Mouse (Mus musculus) intestine, postnatal 0 days (tissue): ENCODE measurements around the gene Rpl34. TPM values are rescaled to one million over a fixed set of nuclear protein-coding genes. Genes with fewer than 3 reads are reported as not detected.

Experiments
- ATAC-seq: fragments of 200-750 bp; cut with Nextera tagmentation; 2 replicates; pipeline ENCODE4 v1.8.0; 2017; ENCODE audit warnings: mild to moderate bottlenecking, moderate TSS enrichment, moderate library complexity
- H3K27ac ChIP-seq: fragments of 300-500 bp; sonication (generic); 2 replicates; pipeline ENCODE4 v1.5.1; 2014; ENCODE audit warnings: mild to moderate bottlenecking, low read depth, low read length, moderate library complexity
- H3K27me3 ChIP-seq: fragments of 300-500 bp; sonication (generic); replicated peaks from 2 replicates; pipeline ENCODE4 v1.6.1; 2014; ENCODE audit warnings: low read length, mixed read lengths; ENCODE audit not compliant: control insufficient read depth, insufficient read depth
- H3K36me3 ChIP-seq: fragments of 300-500 bp; sonication (generic); 2 replicates; pipeline ENCODE4 v1.6.1; 2014; ENCODE audit warnings: mild to moderate bottlenecking, moderate library complexity; ENCODE audit not compliant: control insufficient read depth, insufficient read depth
- H3K4me1 ChIP-seq: fragments of 300-500 bp; sonication (generic); replicated peaks from 2 replicates; pipeline ENCODE4 v1.6.1; 2014; ENCODE audit warnings: antibody characterized with exemption, low read length, mixed read lengths; ENCODE audit not compliant: control insufficient read depth, insufficient read depth
- H3K4me2 ChIP-seq: fragments of 300-500 bp; sonication (generic); replicated peaks from 2 replicates; pipeline ENCODE4 v1.6.1; 2014; ENCODE audit warnings: low read depth, mild to moderate bottlenecking, moderate library complexity
- H3K4me3 ChIP-seq: fragments of 300-500 bp; sonication (generic); 2 replicates; pipeline ENCODE4 v1.5.1; 2014; ENCODE audit warnings: low read depth, low read length
- H3K9ac ChIP-seq: fragments of 300-500 bp; sonication (generic); 2 replicates; pipeline ENCODE4 v1.6.1; 2014; ENCODE audit warnings: mild to moderate bottlenecking, low read depth, low read length
- H3K9me3 ChIP-seq: fragments of 300-500 bp; sonication (generic); 2 replicates; pipeline ENCODE4 v1.6.1; 2016; ENCODE audit warnings: mixed run types; ENCODE audit not compliant: control insufficient read depth
- CTCF ChIP-seq: sonication (generic); IDR thresholded peaks from 2 replicates; pipeline ENCODE4 v1.5.1; 2016; ENCODE audit warnings: low read depth, mild to moderate bottlenecking, control low read depth, antibody characterized with exemption, moderate library complexity
- WGBS: fragments of 180-500 bp; shearing (Covaris S2); extraction: QIAGEN DNeasy Blood & Tissue Kit; methylation state at CpG from one replicate; pipeline ENCODE4 v1.1.7; 2014; 5-methylcytosine and 5-hydroxymethylcytosine counted together
- polyA plus RNA-seq: library from polyadenylated mRNA; unstranded; fragments of >200 nt; fragmentation: Nextera tagmentation; extraction: Ambion mirVana; gene quantifications from 2 replicates; pipeline ENCODE4 v1.2.1, GENCODE M21; 2015

Gene Rpl34
- polyA plus RNA-seq, 1 experiment from 2014 or later = 584 TPM

- no peaks in the 10 kb centered on the region for H3K36me3 ChIP-seq
- ATAC-seq = no peak
- H3K9me3 ChIP-seq = no peaks in the 10 kb centered on the region
- no peak overlapping the region for H3K27ac ChIP-seq
- no peaks in the 10 kb centered on the region for H3K4me1 ChIP-seq
- WGBS = 78% methylated on average over 2 of the region's 2 CpGs
- TF ChIP-seq CTCF = no peak
- no peak overlapping the region for H3K4me3 ChIP-seq
- H3K9ac ChIP-seq = no peak overlapping the region
- no peaks in the 10 kb centered on the region for H3K27me3 ChIP-seq
- H3K4me2 ChIP-seq = no peak overlapping the region
Measured at GRCm38 (mm10) chr3:130681226-130681625, 49.0 kb downstream of the Rpl34 start.

DNA sequence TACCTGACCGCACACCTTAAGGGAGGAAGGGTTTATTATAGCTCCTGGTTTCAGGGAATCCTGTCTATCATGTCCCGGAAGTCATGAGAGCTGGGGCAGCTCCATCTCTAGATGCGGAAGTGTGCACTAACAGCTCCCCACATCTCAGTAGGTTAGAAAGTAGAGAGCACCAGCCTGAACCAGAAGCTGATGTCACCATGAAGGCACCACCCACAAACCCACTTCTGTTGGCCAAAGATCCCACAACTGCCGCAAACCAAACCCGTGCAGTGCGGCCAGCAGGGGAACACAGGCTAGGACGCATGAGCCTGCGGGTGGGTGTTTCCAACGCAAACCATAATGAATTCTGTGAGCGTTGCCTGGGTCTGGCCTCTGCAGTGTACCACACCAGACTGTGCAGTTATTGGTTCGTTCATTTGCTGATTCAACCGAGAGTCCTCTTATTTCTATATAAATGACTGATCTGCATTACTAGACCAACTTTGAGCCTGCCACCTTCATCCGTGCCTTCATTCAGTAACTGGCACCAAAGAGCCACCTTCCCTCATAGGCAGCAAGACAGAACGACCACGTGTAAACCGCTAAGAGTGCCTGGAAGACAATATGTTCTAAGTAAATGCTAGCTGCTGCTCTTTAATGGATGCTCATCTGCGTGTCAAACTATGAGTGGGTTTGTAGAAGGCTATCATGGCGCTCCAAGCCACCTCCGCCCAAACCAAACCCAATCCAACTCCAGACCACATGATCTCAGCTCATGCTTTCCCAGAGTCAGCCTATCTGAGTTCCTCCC, 52.3 kb downstream of the Rpl34 start:
- Histone ChIP-seq H3K9ac (no peak overlapping the region), H3K9me3 (no peaks in the 10 kb centered on the region), H3K4me2 (no peak overlapping the region), H3K27ac (no peak overlapping the region), H3K27me3 (no peaks in the 10 kb centered on the region), H3K36me3 (no peaks in the 10 kb centered on the region), H3K4me3 (no peak overlapping the region), H3K4me1 (no peaks in the 10 kb centered on the region)
- 92% methylated on average over 19 of the region's 19 CpGs for WGBS
- no peak for TF ChIP-seq CTCF
- no peak for ATAC-seq

Other genes starting within 250 kb of the Rpl34 start
- gene Etnppl, start 113.0 kb downstream of the Rpl34 start, polyA plus RNA-seq = 0.35 and 0.56 TPM in 2 replicates
- 259 and 278 TPM in 2 replicates for gene Ostc, start 21.0 kb downstream of the Rpl34 start, polyA plus RNA-seq